Mouse (Mus musculus) cortical plate, adult 2 months (tissue): ENCODE data around the gene Tbccd1.

Source experiments
- CTCF ChIP-seq: fragments of 200-500 bp; IDR thresholded peaks from 2 replicates; pipeline ENCODE4 v1.5.1; 2011; ENCODE audit warnings: mild to moderate bottlenecking, control low read depth, low read length; ENCODE audit not compliant: insufficient read depth; ENCODE audit errors: extremely low read depth
- POLR2A ChIP-seq: fragments of 200-500 bp; IDR thresholded peaks from 2 replicates; pipeline ENCODE4 v1.6.1; 2011; ENCODE audit warnings: mild to moderate bottlenecking, low read length, control low read depth; ENCODE audit not compliant: insufficient read depth; ENCODE audit errors: extremely low read depth

DNA sequence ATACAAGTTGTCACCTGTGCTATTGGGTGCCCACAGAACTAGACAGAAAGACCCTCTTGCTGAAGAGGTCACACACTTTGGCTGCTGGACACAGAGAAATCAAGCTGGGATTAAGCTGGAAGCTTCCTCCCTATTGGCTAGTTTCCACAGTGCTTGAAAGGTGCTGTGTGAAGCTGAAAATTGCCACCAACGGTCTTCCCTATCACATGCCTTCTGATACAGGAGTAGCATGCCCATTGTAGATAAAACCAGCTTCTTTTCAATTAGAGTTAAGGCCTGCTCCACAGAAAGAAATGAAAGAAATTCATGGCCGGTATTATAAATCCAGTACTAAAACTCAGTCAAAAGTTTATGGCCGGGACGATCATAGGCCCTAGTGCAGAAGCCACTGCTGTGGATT, 4.8 kb downstream of the Tbccd1 start:
- TF ChIP-seq CTCF (no peak), POLR2A (no peak)
